Mouse (Mus musculus): ENCODE results near the gene Rag1. TPM values are rescaled to one million over a fixed set of nuclear protein-coding genes. Genes with fewer than 3 reads are reported as not detected.
A peak's percentile ranks its signal among the peaks of the same experiment; 100 is the strongest.

Rag1 gene
- total and polyA plus RNA-seq, 2 experiments from 2014 or later = 0.03 to 0.04 TPM

- Histone ChIP-seq H3K27me3 (ENCODE audit: control insufficient read depth, insufficient read depth, low read length) (no peaks in the 10 kb centered on the region), H3K9me3 (replicated peaks; ENCODE audit: control insufficient read depth, low read length) (no peaks in the 10 kb centered on the region), H3K27ac (ENCODE audit: low read depth) (no peak overlapping the region), H3K36me3 (replicated peaks; ENCODE audit: control insufficient read depth, insufficient read depth, low read length) (no peaks in the 10 kb centered on the region), H3K4me1 (ENCODE audit: control insufficient read depth, insufficient read depth) (0 out of 2 replicates have a peak, but pooled peaks cover 3% of the 10 kb centered on the region), H3K4me2 (ENCODE audit: low read depth, low read length) (no peak overlapping the region), H3K9ac (replicated peaks; ENCODE audit: low read depth, low read length) (no peak overlapping the region), H3K4me3 (ENCODE audit: low read depth, low read length) (no peak overlapping the region)
- no peak for ATAC-seq (ENCODE audit: insufficient read depth, low read depth)
- DNase-seq (ENCODE audit: low spot score) = no peak
- TF ChIP-seq EP300 (IDR thresholded peaks at IDR 0.05; ENCODE audit: low read depth) = no peak
- peak; percentile 47 for TF ChIP-seq CTCF (IDR thresholded peaks at IDR 0.05; ENCODE audit: low read depth)
These were observed 52.1 kb downstream of the Rag1 start for GRCm38 (mm10) chr2:101597186-101597585.

GRCm38 (mm10) chr2:101594681-101595080, 54.6 kb downstream of the Rag1 start:
- DNase-seq (ENCODE audit: low spot score) = no peak
- no peak for ATAC-seq (ENCODE audit: insufficient read depth, low read depth)
- WGBS = 80% methylated on average over 5 of the region's 5 CpGs
- H3K4me3 ChIP-seq (ENCODE audit: low read depth, low read length) = no peak overlapping the region
- H3K4me2 ChIP-seq (ENCODE audit: low read depth, low read length) = no peak overlapping the region
- 0 out of 2 replicates have a peak, but pooled peaks cover 3% of the 10 kb centered on the region for H3K4me1 ChIP-seq (ENCODE audit: control insufficient read depth, insufficient read depth)
- no peak overlapping the region for H3K27ac ChIP-seq (ENCODE audit: low read depth)
- H3K36me3 ChIP-seq (replicated peaks; ENCODE audit: control insufficient read depth, insufficient read depth, low read length) = no peaks in the 10 kb centered on the region
- no peaks in the 10 kb centered on the region for H3K9me3 ChIP-seq (replicated peaks; ENCODE audit: control insufficient read depth, low read length)
- no peak overlapping the region for H3K9ac ChIP-seq (replicated peaks; ENCODE audit: low read depth, low read length)
- TF ChIP-seq CTCF (IDR thresholded peaks at IDR 0.05; ENCODE audit: low read depth) (no peak), EP300 (IDR thresholded peaks at IDR 0.05; ENCODE audit: low read depth) (no peak)
- no peaks in the 10 kb centered on the region for H3K27me3 ChIP-seq (ENCODE audit: control insufficient read depth, insufficient read depth, low read length)

- no peak overlapping the region for H3K9ac ChIP-seq (replicated peaks; ENCODE audit: low read depth, low read length)
- H3K36me3 ChIP-seq (replicated peaks; ENCODE audit: control insufficient read depth, insufficient read depth, low read length) = no peaks in the 10 kb centered on the region
- DNase-seq (ENCODE audit: low spot score) (no peak), ATAC-seq (ENCODE audit: insufficient read depth, low read depth) (no peak)
- no peaks in the 10 kb centered on the region for H3K4me1 ChIP-seq (ENCODE audit: control insufficient read depth, insufficient read depth)
- no peak overlapping the region for H3K4me2 ChIP-seq (ENCODE audit: low read depth, low read length)
- no peak overlapping the region for H3K4me3 ChIP-seq (ENCODE audit: low read depth, low read length)
- H3K27ac ChIP-seq (ENCODE audit: low read depth) = no peak overlapping the region
- TF ChIP-seq CTCF (IDR thresholded peaks at IDR 0.05; ENCODE audit: low read depth) = no peak
- no peak for TF ChIP-seq EP300 (IDR thresholded peaks at IDR 0.05; ENCODE audit: low read depth)
- H3K27me3 ChIP-seq (ENCODE audit: control insufficient read depth, insufficient read depth, low read length) = no peaks in the 10 kb centered on the region
- H3K9me3 ChIP-seq (replicated peaks; ENCODE audit: control insufficient read depth, low read length) = no peaks in the 10 kb centered on the region
- WGBS = 80% methylated on average over 8 of the region's 8 CpGs
These were observed 56.4 kb downstream of the Rag1 start for GRCm38 (mm10) chr2:101592886-101593285.

GRCm38 (mm10) chr2:101592023-101592841, 57.1 kb downstream of the Rag1 start:
- Histone ChIP-seq H3K9me3 (replicated peaks; ENCODE audit: control insufficient read depth, low read length) (no peaks in the 10 kb centered on the region), H3K36me3 (replicated peaks; ENCODE audit: control insufficient read depth, insufficient read depth, low read length) (no peaks in the 10 kb centered on the region), H3K4me1 (ENCODE audit: control insufficient read depth, insufficient read depth) (no peaks in the 10 kb centered on the region), H3K9ac (replicated peaks; ENCODE audit: low read depth, low read length) (no peak overlapping the region), H3K4me2 (ENCODE audit: low read depth, low read length) (no peak overlapping the region), H3K27me3 (ENCODE audit: control insufficient read depth, insufficient read depth, low read length) (no peaks in the 10 kb centered on the region), H3K4me3 (ENCODE audit: low read depth, low read length) (no peak overlapping the region), H3K27ac (ENCODE audit: low read depth) (no peak overlapping the region)
- WGBS = 52% methylated on average over 10 of the region's 10 CpGs
- ATAC-seq (ENCODE audit: insufficient read depth, low read depth) (no peak), DNase-seq (ENCODE audit: low spot score) (no peak)
- no peak for TF ChIP-seq EP300 (IDR thresholded peaks at IDR 0.05; ENCODE audit: low read depth)

GRCm38 (mm10) chr2:101591356-101591755, 57.9 kb downstream of the Rag1 start:
- ATAC-seq (ENCODE audit: insufficient read depth, low read depth) = no peak
- Histone ChIP-seq H3K9ac (replicated peaks; ENCODE audit: low read depth, low read length) (no peak overlapping the region), H3K9me3 (replicated peaks; ENCODE audit: control insufficient read depth, low read length) (no peaks in the 10 kb centered on the region), H3K36me3 (replicated peaks; ENCODE audit: control insufficient read depth, insufficient read depth, low read length) (no peaks in the 10 kb centered on the region), H3K4me2 (ENCODE audit: low read depth, low read length) (no peak overlapping the region), H3K4me3 (ENCODE audit: low read depth, low read length) (no peak overlapping the region), H3K27me3 (ENCODE audit: control insufficient read depth, insufficient read depth, low read length) (no peaks in the 10 kb centered on the region), H3K27ac (ENCODE audit: low read depth) (no peak overlapping the region), H3K4me1 (ENCODE audit: control insufficient read depth, insufficient read depth) (no peaks in the 10 kb centered on the region)
- 58% methylated on average over 8 of the region's 8 CpGs for WGBS
- TF ChIP-seq CTCF (IDR thresholded peaks at IDR 0.05; ENCODE audit: low read depth) = no peak
- no peak for TF ChIP-seq EP300 (IDR thresholded peaks at IDR 0.05; ENCODE audit: low read depth)
- no peak for DNase-seq (ENCODE audit: low spot score)

Other genes starting within 250 kb of the Rag1 start
- 0.08 TPM in 1 of 2 replicates, not detected in the other for gene Rag2, start 24.8 kb downstream of the Rag1 start, total RNA-seq (2014; rRNA removed; ENCODE audit: low replicate concordance)
- gene Rag2, start 24.8 kb downstream of the Rag1 start, polyA plus RNA-seq (2015; fragmentation: Nextera tagmentation; extraction: Ambion mirVana) = not detected in 2 replicates
- gene B230118H07Rik, start within 50 bp of the Rag1 start, total RNA-seq (2014; rRNA removed; ENCODE audit: low replicate concordance) = 17.3 and 24.3 TPM in 2 replicates
- gene B230118H07Rik, start within 50 bp of the Rag1 start, polyA plus RNA-seq (2015; fragmentation: Nextera tagmentation; extraction: Ambion mirVana) = 85.5 and 92.1 TPM in 2 replicates
- 13.9 and 24.2 TPM in 2 replicates for gene Traf6, start 28.9 kb upstream of the Rag1 start, total RNA-seq (2014; rRNA removed; ENCODE audit: low replicate concordance)
- gene Traf6, start 28.9 kb upstream of the Rag1 start, polyA plus RNA-seq (2015; fragmentation: Nextera tagmentation; extraction: Ambion mirVana) = 2.8 and 3.3 TPM in 2 replicates
- gene Prr5l, start 233.5 kb upstream of the Rag1 start, total RNA-seq (2014; rRNA removed; ENCODE audit: low replicate concordance) = 3.7 and 16.1 TPM in 2 replicates
- 2.9 and 3.7 TPM in 2 replicates for gene Prr5l, start 233.5 kb upstream of the Rag1 start, polyA plus RNA-seq (2015; fragmentation: Nextera tagmentation; extraction: Ambion mirVana)
- 29.8 and 44.6 TPM in 2 replicates for gene Commd9, start 236.7 kb upstream of the Rag1 start, total RNA-seq (2014; rRNA removed; ENCODE audit: low replicate concordance)
- gene Commd9, start 236.7 kb upstream of the Rag1 start, polyA plus RNA-seq (2015; fragmentation: Nextera tagmentation; extraction: Ambion mirVana) = 46.3 and 52.3 TPM in 2 replicates

Data from heart, postnatal 0 days (tissue).